Mouse (Mus musculus) CH12.LX (cell line): ENCODE data around the gene Rbm47. TPM values are rescaled to one million over a fixed set of nuclear protein-coding genes. Genes with fewer than 3 reads are reported as not detected.

Source experiments
- DNase-seq: peaks from one replicate; pipeline ENCODE4 v3.0.0-alpha.2; 2013; ENCODE audit errors: extremely low read depth
- H3K27ac ChIP-seq: 2 replicates; pipeline ENCODE4 v1.5.1; 2012; ENCODE audit warnings: low read depth, mild to moderate bottlenecking, control low read depth, moderate library complexity; ENCODE audit not compliant: insufficient read depth
- H3K27me3 ChIP-seq: replicated peaks from 2 replicates; pipeline ENCODE3; 2012; ENCODE audit warnings: inconsistent platforms
- H3K36me3 ChIP-seq, 2 experiments: replicated peaks in 1 of 2; 2 replicates each; pipeline versions ENCODE3 to v1.6.1; 2012; ENCODE audit warnings: inconsistent platforms in 1 of 2, low read length in 1 of 2, mild to moderate bottlenecking in 1 of 2, mixed read lengths in 1 of 2, moderate library complexity in 1 of 2; ENCODE audit not compliant: control insufficient read depth in 1 of 2, insufficient read depth in 1 of 2
- H3K4me1 ChIP-seq, 2 experiments: 2 replicates each; pipeline ENCODE4 v1.6.1; 2012; ENCODE audit warnings: inconsistent platforms in 1 of 2, moderate library complexity in 1 of 2; ENCODE audit not compliant: insufficient read depth in 2 of 2, control insufficient read depth in 1 of 2
- H3K4me2 ChIP-seq: 2 replicates; pipeline ENCODE4 v1.6.1; 2012; ENCODE audit warnings: low read depth, mild to moderate bottlenecking, control low read depth; ENCODE audit not compliant: poor library complexity, insufficient read depth, severe bottlenecking
- H3K4me3 ChIP-seq, 3 experiments: fragments of 150-350 bp in 1 of 3; sonication (generic) in 1 of 3; replicated peaks in 1 of 3; 2 replicates each; pipeline versions ENCODE3 to v1.5.1; 2011 to 2012; ENCODE audit warnings: low read depth in 2 of 3, low read length in 2 of 3, mild to moderate bottlenecking in 2 of 3, moderate library complexity in 2 of 3, control low read depth in 1 of 3, improper control_type of control experiment in 1 of 3, inconsistent platforms in 1 of 3, mixed read lengths in 1 of 3; ENCODE audit not compliant: poor library complexity in 1 of 3
- H3K79me2 ChIP-seq: replicated peaks from 2 replicates; pipeline ENCODE4 v1.6.1; 2012; ENCODE audit warnings: mild to moderate bottlenecking, moderate library complexity; ENCODE audit not compliant: control insufficient read depth, poor library complexity, insufficient read depth, severe bottlenecking; ENCODE audit errors: extremely low read depth
- H3K9ac ChIP-seq: 2 replicates; pipeline ENCODE4 v1.6.1; 2012; ENCODE audit warnings: low read depth, mild to moderate bottlenecking, control low read depth, moderate library complexity; ENCODE audit not compliant: insufficient read depth
- H3K9me3 ChIP-seq: replicated peaks from 2 replicates; pipeline ENCODE3; 2012; ENCODE audit warnings: low read length, inconsistent platforms, mixed read lengths
- BHLHE40 ChIP-seq: IDR thresholded peaks from 2 replicates; pipeline ENCODE4 v1.6.1; 2011; ENCODE audit warnings: mild to moderate bottlenecking, low read depth, low read length, improper control_type of control experiment
- CHD1 ChIP-seq: IDR thresholded peaks from 2 replicates; pipeline ENCODE4 v1.6.1; 2012; ENCODE audit warnings: low read depth, low read length, improper control_type of control experiment, inconsistent platforms
- CHD2 ChIP-seq: IDR thresholded peaks from 2 replicates; pipeline ENCODE4 v1.6.1; 2011; ENCODE audit warnings: low read length, improper control_type of control experiment
- CTCF ChIP-seq, 2 experiments: IDR thresholded peaks in 1 of 2; conservative IDR thresholded peaks in 1 of 2; 2 replicates each; pipeline ENCODE4 v1.5.1; 2011 to 2012; ENCODE audit warnings: low read depth in 2 of 2, low read length in 2 of 2, improper control_type of control experiment in 1 of 2, inconsistent platforms in 1 of 2, mild to moderate bottlenecking in 1 of 2, moderate library complexity in 1 of 2
- EP300 ChIP-seq: IDR thresholded peaks from 2 replicates; pipeline ENCODE4 v1.6.1; 2011; ENCODE audit warnings: low read length, improper control_type of control experiment
- HCFC1 ChIP-seq: IDR thresholded peaks from 2 replicates; pipeline ENCODE4 v1.6.1; 2012; ENCODE audit warnings: low read depth, mild to moderate bottlenecking, inconsistent platforms, low read length, improper control_type of control experiment
- IRF4 ChIP-seq: IDR thresholded peaks from 2 replicates; pipeline ENCODE4 v1.6.1; 2014; ENCODE audit warnings: low read depth, mild to moderate bottlenecking, inconsistent platforms, low read length, improper control_type of control experiment
- JUN ChIP-seq: IDR thresholded peaks from 2 replicates; pipeline ENCODE4 v1.6.1; 2011; ENCODE audit warnings: low read depth, mild to moderate bottlenecking, low read length, improper control_type of control experiment, moderate library complexity; ENCODE audit not compliant: insufficient read depth
- JUND ChIP-seq: conservative IDR thresholded peaks from 2 replicates; pipeline ENCODE4 v1.6.1; 2011; ENCODE audit warnings: low read depth, low read length, improper control_type of control experiment
- MAFK ChIP-seq: IDR thresholded peaks from 2 replicates; pipeline ENCODE4 v1.6.1; 2011; ENCODE audit warnings: low read length, improper control_type of control experiment; ENCODE audit not compliant: insufficient replicate concordance
- MAZ ChIP-seq: IDR thresholded peaks from 2 replicates; pipeline ENCODE4 v1.6.1; 2012; ENCODE audit warnings: low read depth, mild to moderate bottlenecking, inconsistent platforms, low read length, improper control_type of control experiment, moderate library complexity
- MEF2A ChIP-seq: IDR thresholded peaks from 2 replicates; pipeline ENCODE4 v1.6.1; 2014; ENCODE audit warnings: low read depth, mild to moderate bottlenecking, inconsistent platforms, low read length, improper control_type of control experiment, borderline replicate concordance
- NELFE ChIP-seq: IDR thresholded peaks from 2 replicates; pipeline ENCODE4 v1.6.1; 2011; ENCODE audit warnings: low read depth, low read length, improper control_type of control experiment
- POLR2A ChIP-seq: IDR thresholded peaks from 2 replicates; pipeline ENCODE4 v1.6.1; 2011; ENCODE audit warnings: low read depth, mild to moderate bottlenecking, improper control_type of control experiment, low read length
- POLR2AphosphoS2 ChIP-seq: IDR thresholded peaks from 2 replicates; pipeline ENCODE4 v1.6.1; 2011; ENCODE audit warnings: low read depth, low read length, improper control_type of control experiment
- RAD21 ChIP-seq: IDR thresholded peaks from 2 replicates; pipeline ENCODE4 v1.6.1; 2011; ENCODE audit warnings: low read depth, mild to moderate bottlenecking, low read length, improper control_type of control experiment, moderate library complexity
- SIN3A ChIP-seq: IDR thresholded peaks from 2 replicates; pipeline ENCODE4 v1.6.1; 2012; ENCODE audit warnings: low read length, improper control_type of control experiment, inconsistent platforms
- TBP ChIP-seq: conservative IDR thresholded peaks from 2 replicates; pipeline ENCODE4 v1.6.1; 2011; ENCODE audit warnings: low read depth, low read length, improper control_type of control experiment
- TCF12 ChIP-seq: IDR thresholded peaks from 2 replicates; pipeline ENCODE4 v1.6.1; 2014; ENCODE audit warnings: low read depth, mild to moderate bottlenecking, inconsistent platforms, low read length, improper control_type of control experiment
- USF1 ChIP-seq: IDR thresholded peaks from 2 replicates; pipeline ENCODE4 v1.6.1; 2014; ENCODE audit warnings: low read depth, mild to moderate bottlenecking, inconsistent platforms, low read length, improper control_type of control experiment
- ZC3H11A ChIP-seq: IDR thresholded peaks from 2 replicates; pipeline ENCODE4 v1.6.1; 2012; ENCODE audit warnings: low read depth, mild to moderate bottlenecking, inconsistent platforms, low read length, improper control_type of control experiment
- ZMIZ1 ChIP-seq: IDR thresholded peaks from 2 replicates; pipeline ENCODE4 v1.6.1; 2012; ENCODE audit warnings: low read depth, mild to moderate bottlenecking, inconsistent platforms, low read length, improper control_type of control experiment
- ZNF384 ChIP-seq: IDR thresholded peaks from 2 replicates; pipeline ENCODE4 v1.6.1; 2012; ENCODE audit warnings: low read depth, low read length, improper control_type of control experiment, inconsistent platforms
- dilution Hi-C: fragments of 300-500 bp; cut with MboI; formaldehyde crosslinking; loops from 2 replicates; pipeline ENCODE4 v1.14.3; 2020; ENCODE audit warnings: low sequenced_read_pairs; ENCODE audit not compliant: extremely low pct_unique_long_range_greater_than_20kb, extremely low pct_ligation_motif_present
- in situ Hi-C: fragments of 300-500 bp; cut with MboI; formaldehyde crosslinking; loops from 3 replicates; pipeline ENCODE4 v1.14.3; 2019; ENCODE audit warnings: low sequenced_read_pairs, low pct_ligation_motif_present, low pct_unique_long_range_greater_than_20kb, mixed read lengths
- polyA plus RNA-seq: library from polyadenylated mRNA; unstranded; fragments of >175 nt; gene quantifications from 2 replicates; pipeline ENCODE4 v1.2.1, GENCODE M21; 2012; ENCODE audit warnings: low read depth; ENCODE audit not compliant: insufficient read length
- total RNA-seq, 2 experiments: library from RNA; depleted of rRNA; stranded (reverse); fragments of 300-350 nt in 1 of 2; fragments of >200 nt in 1 of 2; gene quantifications; 2 replicates each; pipeline ENCODE4 v1.2.3; 2012 to 2014

Gene Rbm47
- total and polyA plus RNA-seq, 3 experiments, result 0.08 to 9.2 (median 1.1) TPM

GRCm38 (mm10) chr5:66083350-66083749 is 89.6 kb downstream of the Rbm47 start (continued):
- TF ChIP-seq HCFC1, result no peak
- peak; percentile 35; the same call in 1 of the 2 replicates for TF ChIP-seq NELFE
- no peak for TF ChIP-seq CHD2
- TF ChIP-seq POLR2AphosphoS2, result no peak
- TF ChIP-seq RAD21, result peak; percentile 73
- TF ChIP-seq CHD1, result no peak
- TF ChIP-seq ZMIZ1, result no peak
- TF ChIP-seq TCF12, result peak; percentile 69
- no peak; the same call in 1 of the 2 replicates for TF ChIP-seq JUND
- TF ChIP-seq ZNF384, result no peak; the same call in 1 of the 2 replicates
- TF ChIP-seq POLR2A, result peak; percentile 38; the same call in 1 of the 2 replicates
- TF ChIP-seq USF1, result no peak

- peaks cover 14 to 78% of the 10 kb centered on the region in 2 experiments for H3K4me1 ChIP-seq
- H3K36me3 ChIP-seq, result no peaks in the 10 kb centered on the region
- peak overlapping the region; percentile 88 for H3K27ac ChIP-seq
- in situ Hi-C loops (loop anchor here (5.0 kb wide), 1 partner anchor 165 kb away; no protein-coding TSS in a partner anchor), dilution Hi-C loops (no loop called here)
- no peak for DNase-seq
- peak; percentile 90 for TF ChIP-seq IRF4
- 0 out of 2 replicates have a peak, but pooled peaks have one; percentile 6 for TF ChIP-seq MAZ
- no peak for TF ChIP-seq MAFK
- TF ChIP-seq USF1, result no peak
- TF ChIP-seq MEF2A, result 0 out of 2 replicates have a peak, but pooled peaks have one; percentile 37
- no peak for TF ChIP-seq SIN3A
- TF ChIP-seq JUND, result 0 out of 2 replicates have a peak, but pooled peaks have one; percentile 45
- no peak for TF ChIP-seq ZC3H11A
- TF ChIP-seq BHLHE40, result peak; percentile 46
- no peak for TF ChIP-seq CTCF (conservative IDR thresholded peaks at IDR 0.05 in 1 of 2, IDR thresholded peaks at IDR 0.05 in 1 of 2; ENCODE audit: low read depth in 2 of 2, low read length in 2 of 2)
- TF ChIP-seq JUN, result 0 out of 2 replicates have a peak, but pooled peaks have one; percentile 43
- peak; percentile 41; the same call in 1 of the 2 replicates for TF ChIP-seq TBP
- peak; percentile 73 for TF ChIP-seq EP300
- TF ChIP-seq ZMIZ1, result no peak; the same call in 1 of the 2 replicates
- 0 out of 2 replicates have a peak, but pooled peaks have one; percentile 44 for TF ChIP-seq NELFE
- TF ChIP-seq TCF12, result peak; percentile 42; the same call in 1 of the 2 replicates
- peaks cover 30% of the 10 kb centered on the region for H3K79me2 ChIP-seq
- peak overlapping the region; percentile 56 for H3K9ac ChIP-seq
- H3K4me3 ChIP-seq, result peak overlapping the region in 2 of 3 experiments; percentile 29 to 40
- H3K9me3 ChIP-seq, result no peaks in the 10 kb centered on the region
- H3K4me2 ChIP-seq, result peak overlapping the region; percentile 76
- no peaks in the 10 kb centered on the region for H3K27me3 ChIP-seq
These were observed 90.7 kb downstream of the Rbm47 start for GRCm38 (mm10) chr5:66082229-66082572.
